Mouse (Mus musculus) olfactory bulb, adult 2 months (tissue): Measurements from ENCODE around the gene Slc17a2. TPM values are rescaled to one million over a fixed set of nuclear protein-coding genes. Genes with fewer than 3 reads are reported as not detected.

ENCODE experiments used
- H3K27ac ChIP-seq: fragments of 200-500 bp; 2 replicates; pipeline ENCODE4 v1.5.1; 2012; ENCODE audit warnings: low read depth, low read length; ENCODE audit not compliant: insufficient read depth
- H3K4me1 ChIP-seq: fragments of 200-500 bp; 2 replicates; pipeline ENCODE4 v1.6.1; 2012; ENCODE audit warnings: low read length; ENCODE audit not compliant: control insufficient read depth, insufficient read depth
- H3K4me3 ChIP-seq: fragments of 200-500 bp; 2 replicates; pipeline ENCODE4 v1.5.1; 2012; ENCODE audit warnings: mild to moderate bottlenecking, low read depth, low read length, moderate library complexity; ENCODE audit not compliant: insufficient read depth
- CTCF ChIP-seq: fragments of 200-500 bp; IDR thresholded peaks from 2 replicates; pipeline ENCODE4 v1.5.1; 2012; ENCODE audit warnings: low read depth, mild to moderate bottlenecking, low read length, moderate library complexity; ENCODE audit not compliant: insufficient read depth
- POLR2A ChIP-seq: fragments of 200-500 bp; IDR thresholded peaks from 2 replicates; pipeline ENCODE4 v1.6.1; 2012; ENCODE audit warnings: mild to moderate bottlenecking, low read depth, low read length, moderate library complexity; ENCODE audit not compliant: insufficient read depth
- WGBS: fragments of 180-500 bp; shearing (Covaris S2); methylation state at CpG from one replicate; pipeline ENCODE4 v1.1.7; 2018; 5-methylcytosine and 5-hydroxymethylcytosine counted together
- polyA plus RNA-seq: library from polyadenylated mRNA; stranded (reverse); fragments of >200 nt; gene quantifications from 2 replicates; pipeline ENCODE4 v1.2.4, GENCODE M21; 2012; ENCODE audit warnings: low replicate concordance; ENCODE audit not compliant: missing spikeins, insufficient read depth, insufficient read length

Slc17a2 gene
- polyA plus RNA-seq, 1 experiment, result not detected

DNA sequence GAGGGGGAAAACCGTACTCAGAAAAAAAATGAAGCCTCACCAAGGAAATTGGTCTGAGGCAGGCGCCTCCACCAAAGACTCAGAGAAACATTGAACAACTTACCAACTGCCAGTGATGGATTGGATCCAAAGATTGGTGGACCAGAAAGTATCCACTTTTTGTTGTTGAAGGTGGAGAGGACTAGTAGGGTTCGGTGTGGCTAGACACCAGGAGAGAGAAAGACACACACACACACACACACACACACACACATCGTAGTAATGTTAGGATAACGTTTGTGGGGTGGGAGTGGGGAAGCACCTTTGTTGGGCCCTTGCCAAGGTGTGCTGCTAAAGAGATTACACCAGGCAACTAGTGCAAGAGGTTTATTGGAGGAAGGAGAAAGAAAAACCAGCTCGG lies 60.2 kb downstream of the Slc17a2 start:
- no peak overlapping the region for H3K4me3 ChIP-seq
- no peak for TF ChIP-seq CTCF
- TF ChIP-seq POLR2A, result no peak
- WGBS, result 84% methylated on average over 6 of the region's 6 CpGs
- H3K27ac ChIP-seq, result no peak overlapping the region
- H3K4me1 ChIP-seq, result no peaks in the 10 kb centered on the region

DNA sequence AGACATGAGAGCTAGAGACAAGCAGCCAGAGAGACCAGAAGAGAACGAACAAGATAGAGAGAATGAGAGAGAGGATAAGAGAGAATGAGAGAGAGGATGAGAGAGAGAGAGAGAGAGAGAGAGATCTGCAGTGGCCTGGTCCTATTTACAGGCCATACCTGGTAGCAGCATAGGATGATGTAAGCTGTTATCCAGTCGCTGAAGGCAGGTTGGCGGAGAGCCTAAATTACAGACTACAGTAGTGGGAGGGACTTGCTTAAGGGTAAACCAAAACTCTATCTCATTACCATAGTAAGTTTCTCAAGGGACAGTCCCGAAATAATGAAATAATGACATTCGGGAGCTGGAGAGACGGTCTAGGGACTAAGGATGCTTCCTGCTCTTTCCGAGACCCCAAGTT lies 60.6 kb downstream of the Slc17a2 start, which contains the start of gene Slc17a1:
TSS of gene Slc17a1 (plus strand) at position 346 of the 400 bp plus-strand sequence.
- Histone ChIP-seq H3K4me1 (no peaks in the 10 kb centered on the region), H3K27ac (no peak within 1 kb of the TSS), H3K4me3 (no peak within 1 kb of the TSS)
- TF ChIP-seq CTCF (no peak), POLR2A (no peak)
- WGBS, result 82% methylated on average over 7 of the region's 7 CpGs

GRCm38 (mm10) chr13:23868790-23869533 lies 62.2 kb downstream of the Slc17a2 start:
- H3K27ac ChIP-seq, result no peak overlapping the region
- TF ChIP-seq CTCF (no peak), POLR2A (no peak)
- no peaks in the 10 kb centered on the region for H3K4me1 ChIP-seq
- H3K4me3 ChIP-seq, result no peak overlapping the region
- WGBS, result 93% methylated on average over 8 of the region's 8 CpGs

DNA sequence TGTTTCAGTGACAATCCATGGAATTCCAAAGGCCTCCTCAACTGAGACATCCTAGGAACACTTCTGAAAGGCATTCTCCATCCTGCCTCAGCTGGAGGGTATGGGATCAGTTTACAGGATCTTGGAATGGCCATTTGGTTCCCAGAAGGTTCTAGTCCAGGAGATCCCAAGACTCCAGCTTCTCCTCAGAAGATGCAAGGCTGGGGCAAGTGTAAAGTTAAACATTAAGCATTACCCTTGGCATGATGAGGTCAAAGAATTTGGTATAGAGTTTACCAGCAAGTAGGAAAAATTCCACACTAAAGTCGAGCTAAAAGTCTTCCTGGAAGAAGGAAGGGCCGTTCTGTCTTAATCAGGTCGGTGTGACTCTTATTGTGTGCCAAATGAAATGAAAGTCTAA lies 63.2 kb downstream of the Slc17a2 start:
- Histone ChIP-seq H3K4me1 (no peaks in the 10 kb centered on the region), H3K27ac (no peak overlapping the region), H3K4me3 (no peak overlapping the region)
- TF ChIP-seq CTCF (no peak), POLR2A (no peak)
- WGBS, result 88% methylated on average over 3 of the region's 3 CpGs

DNA sequence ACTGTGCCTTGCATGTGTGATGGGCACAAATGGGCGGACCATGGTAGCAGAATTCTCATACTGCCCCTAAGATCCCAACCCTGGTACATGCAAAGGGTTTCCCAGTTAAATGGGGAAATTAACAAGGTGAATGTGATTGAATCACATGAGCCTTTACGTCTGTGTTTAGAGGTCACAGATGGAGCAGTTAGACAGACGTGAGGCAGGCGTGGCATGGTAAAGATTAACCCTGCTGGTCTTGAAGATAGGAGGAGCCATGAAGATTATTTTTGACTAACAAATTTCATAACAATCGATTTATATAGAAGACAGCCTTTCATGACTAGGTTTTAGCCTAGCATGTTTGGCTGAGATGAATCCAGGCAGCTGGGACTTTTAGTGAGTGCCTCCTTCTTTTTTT lies 66.3 kb downstream of the Slc17a2 start:
- no peak for TF ChIP-seq CTCF
- TF ChIP-seq POLR2A, result no peak
- WGBS, result 92% methylated on average over 5 of the region's 5 CpGs
- H3K27ac ChIP-seq, result no peak overlapping the region
- no peaks in the 10 kb centered on the region for H3K4me1 ChIP-seq
- no peak overlapping the region for H3K4me3 ChIP-seq

Other genes starting within 250 kb of the Slc17a2 start
- not detected in 2 replicates for gene Hist1h3e, start 244.6 kb upstream of the Slc17a2 start, polyA plus RNA-seq
- not detected in 2 replicates for gene Hist1h2ae, start 235.8 kb upstream of the Slc17a2 start, polyA plus RNA-seq
- not detected in 2 replicates for gene Hist1h2bg, start 235.6 kb upstream of the Slc17a2 start, polyA plus RNA-seq
- not detected in 2 replicates for gene Hist1h2bf, start 232.8 kb upstream of the Slc17a2 start, polyA plus RNA-seq
- gene Hist1h2ad, start 232.6 kb upstream of the Slc17a2 start, polyA plus RNA-seq, result not detected in 2 replicates
- not detected in 2 replicates for gene Hist1h3d, start 231.2 kb upstream of the Slc17a2 start, polyA plus RNA-seq
- gene Hist1h4d, start 225.4 kb upstream of the Slc17a2 start, polyA plus RNA-seq, result not detected in 2 replicates
- not detected in 2 replicates for gene Hist1h2be, start 185.9 kb upstream of the Slc17a2 start, polyA plus RNA-seq
- not detected in 2 replicates for gene Hist1h1e, start 184.4 kb upstream of the Slc17a2 start, polyA plus RNA-seq
- not detected in 2 replicates for gene Hist1h2ac, start 123.0 kb upstream of the Slc17a2 start, polyA plus RNA-seq
- gene Hist1h2bc, start 122.8 kb upstream of the Slc17a2 start, polyA plus RNA-seq, result not detected in 2 replicates
- gene Hist1h1t, start 111.2 kb upstream of the Slc17a2 start, polyA plus RNA-seq, result not detected in 2 replicates
- gene Hist1h4c, start 108.5 kb upstream of the Slc17a2 start, polyA plus RNA-seq, result not detected in 2 replicates
- gene Hfe, start 96.1 kb upstream of the Slc17a2 start, polyA plus RNA-seq, result not detected in 2 replicates
- not detected in 2 replicates for gene Hist1h1c, start 68.2 kb upstream of the Slc17a2 start, polyA plus RNA-seq
- gene Hist1h3c, start 61.4 kb upstream of the Slc17a2 start, polyA plus RNA-seq, result not detected in 2 replicates
- not detected in 2 replicates for gene Hist1h2bb, start 60.3 kb upstream of the Slc17a2 start, polyA plus RNA-seq
- gene Hist1h2ab, start 55.9 kb upstream of the Slc17a2 start, polyA plus RNA-seq, result not detected in 2 replicates
- gene Hist1h3b, start 54.7 kb upstream of the Slc17a2 start, polyA plus RNA-seq, result not detected in 2 replicates
- not detected in 2 replicates for gene Hist1h4b, start 50.0 kb upstream of the Slc17a2 start, polyA plus RNA-seq
- not detected in 2 replicates for gene Hist1h4a, start 45.8 kb upstream of the Slc17a2 start, polyA plus RNA-seq
- gene Hist1h3a, start 44.6 kb upstream of the Slc17a2 start, polyA plus RNA-seq, result not detected in 2 replicates
- gene Hist1h1a, start 43.3 kb upstream of the Slc17a2 start, polyA plus RNA-seq, result not detected in 2 replicates
- not detected in 2 replicates for gene Trim38, start 37.1 kb upstream of the Slc17a2 start, polyA plus RNA-seq
- gene Slc17a3, start 32.4 kb downstream of the Slc17a2 start, polyA plus RNA-seq, result not detected in 2 replicates
- gene Slc17a1, start 60.8 kb downstream of the Slc17a2 start, polyA plus RNA-seq, result not detected in 2 replicates
- not detected in 2 replicates for gene Slc17a4, start 108.0 kb downstream of the Slc17a2 start, polyA plus RNA-seq
- gene Hist1h2ba, start 127.2 kb downstream of the Slc17a2 start, polyA plus RNA-seq, result not detected in 2 replicates
- gene Hist1h2aa, start 127.5 kb downstream of the Slc17a2 start, polyA plus RNA-seq, result not detected in 2 replicates
- not detected in 2 replicates for gene Scgn, start 184.2 kb downstream of the Slc17a2 start, polyA plus RNA-seq